Mouse (Mus musculus) megakaryocyte-erythroid progenitor cell, adult 5-6 weeks (primary cell): ENCODE measurements around the gene Pde9a. TPM values are rescaled to one million over a fixed set of nuclear protein-coding genes. Genes with fewer than 3 reads are reported as not detected.

Experiments
- total RNA-seq, 2 experiments: library from RNA; stranded (forward) in 1 of 2; stranded (reverse) in 1 of 2; fragments of 200-1000, 215-1000 nt in 1 of 2; fragments of >200 nt in 1 of 2; fragmentation: Nextera tagmentation in 1 of 2; gene quantifications; 2 replicates each; pipeline ENCODE4 v1.2.3; 2014 to 2017

Pde9a gene
- total RNA-seq, 2 experiments from 2014 or later = 1.4 TPM; not detected in 1

Other genes with a start within 250 kb of the Pde9a start
- not detected in 2 replicates for gene Tff2, start 241.9 kb upstream of the Pde9a start, total RNA-seq (2014; fragmentation: Nextera tagmentation)
- not detected in 2 replicates for gene Tff2, start 241.9 kb upstream of the Pde9a start, total RNA-seq (2017)
- not detected in 2 replicates for gene Tff1, start 220.9 kb upstream of the Pde9a start, total RNA-seq (2014; fragmentation: Nextera tagmentation)
- gene Tff1, start 220.9 kb upstream of the Pde9a start, total RNA-seq (2017) = not detected in 2 replicates
- gene Tmprss3, start 187.2 kb upstream of the Pde9a start, total RNA-seq (2014; fragmentation: Nextera tagmentation) = 0.35 and 2.6 TPM in 2 replicates
- gene Tmprss3, start 187.2 kb upstream of the Pde9a start, total RNA-seq (2017) = 0.42 TPM in 1 of 2 replicates, not detected in the other
- gene Ubash3a, start 178.3 kb upstream of the Pde9a start, total RNA-seq (2014; fragmentation: Nextera tagmentation) = 42.5 and 53.9 TPM in 2 replicates
- gene Ubash3a, start 178.3 kb upstream of the Pde9a start, total RNA-seq (2017) = 34.0 and 45.9 TPM in 2 replicates
- 6.8 TPM in 1 of 2 replicates, not detected in the other for gene Rsph1, start 108.8 kb upstream of the Pde9a start, total RNA-seq (2014; fragmentation: Nextera tagmentation)
- 0.95 TPM in 1 of 2 replicates, not detected in the other for gene Rsph1, start 108.8 kb upstream of the Pde9a start, total RNA-seq (2017)
- gene Slc37a1, start 99.4 kb upstream of the Pde9a start, total RNA-seq (2014; fragmentation: Nextera tagmentation) = 7.8 and 13.8 TPM in 2 replicates
- 3.6 and 8.6 TPM in 2 replicates for gene Slc37a1, start 99.4 kb upstream of the Pde9a start, total RNA-seq (2017)
- gene Wdr4, start 133.8 kb downstream of the Pde9a start, total RNA-seq (2014; fragmentation: Nextera tagmentation) = 38.3 and 47.6 TPM in 2 replicates
- gene Wdr4, start 133.8 kb downstream of the Pde9a start, total RNA-seq (2017) = 18.1 and 62.9 TPM in 2 replicates
- 142 and 209 TPM in 2 replicates for gene Ndufv3, start 133.9 kb downstream of the Pde9a start, total RNA-seq (2014; fragmentation: Nextera tagmentation)
- gene Ndufv3, start 133.9 kb downstream of the Pde9a start, total RNA-seq (2017) = 217 and 233 TPM in 2 replicates
- gene Pknox1, start 178.5 kb downstream of the Pde9a start, total RNA-seq (2014; fragmentation: Nextera tagmentation) = 18.5 and 35.2 TPM in 2 replicates
- 15.8 and 18.2 TPM in 2 replicates for gene Pknox1, start 178.5 kb downstream of the Pde9a start, total RNA-seq (2017)